Mouse (Mus musculus) kidney, adult 2 months (tissue): ENCODE measurements at regions not wholly inside any gene's neighbourhood (a gene's known extent, or its start where the extent isn't known, plus 50 kb on each side); places are given as distances from the start of the nearest gene placed in this dataset.

ENCODE experiments used
- CTCF ChIP-seq: fragments of 200-500 bp; conservative IDR thresholded peaks from 2 replicates; pipeline ENCODE4 v1.5.1; 2011; ENCODE audit warnings: low read depth, mild to moderate bottlenecking, control low read depth, low read length, moderate library complexity, mixed read lengths; ENCODE audit not compliant: insufficient read depth, insufficient read length
- POLR2A ChIP-seq: fragments of 200-500 bp; IDR thresholded peaks from one replicate; pipeline ENCODE4 v1.6.1; 2011; ENCODE audit warnings: low read depth, low read length, control low read depth

DNA sequence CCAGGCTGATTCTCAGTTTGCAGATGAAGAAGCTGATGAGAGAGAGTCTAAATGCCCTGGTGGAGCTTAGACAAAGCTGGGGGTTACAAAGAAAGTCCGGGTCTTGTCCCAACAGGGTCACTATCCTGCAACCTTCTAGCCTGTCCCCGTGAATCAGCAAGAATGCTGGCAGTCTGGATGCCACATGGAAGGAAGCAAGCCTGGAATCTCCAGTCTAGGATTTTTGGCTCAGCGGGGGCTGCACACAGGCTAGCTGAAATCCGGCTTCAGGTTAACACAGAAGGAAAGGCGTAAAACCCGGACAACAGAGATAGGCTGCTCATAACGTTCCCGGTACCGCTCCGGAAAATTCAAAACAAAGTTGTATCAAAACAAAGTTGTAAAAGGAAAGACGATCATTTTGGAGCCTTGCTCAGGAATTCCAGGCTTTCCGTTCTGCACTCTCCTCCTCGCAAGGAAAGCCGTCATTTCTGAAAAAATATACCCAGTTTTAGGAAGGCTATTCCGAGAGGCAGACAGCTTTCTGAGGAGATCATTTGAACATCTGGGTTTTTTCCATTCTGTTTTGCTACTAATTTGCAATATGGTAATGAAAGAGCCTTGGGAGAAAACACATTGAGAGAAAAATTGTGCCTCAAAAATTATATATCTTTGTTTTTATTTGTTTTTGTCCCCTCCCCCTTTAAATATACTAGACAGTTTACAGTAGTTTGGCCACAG is 92.0 kb downstream of the Gja1 start:
- TF ChIP-seq POLR2A (no peak), CTCF (no peak)
